Mouse (Mus musculus) thymus, postnatal 0 days (tissue): ENCODE results near the gene Pccb. TPM values are rescaled to one million over a fixed set of nuclear protein-coding genes. Genes with fewer than 3 reads are reported as not detected.

Experiments used
- DNase-seq: peaks from one replicate; pipeline ENCODE4 v3.0.0-alpha.2; 2015; ENCODE audit warnings: low spot score
- polyA plus RNA-seq: library from polyadenylated mRNA; unstranded; fragments of >200 nt; fragmentation: Nextera tagmentation; extraction: Ambion mirVana; gene quantifications from 2 replicates; pipeline ENCODE4 v1.2.1, GENCODE M21; 2015

Pccb gene
- polyA plus RNA-seq, result 13.4 and 13.9 TPM in 2 replicates

GRCm38 (mm10) chr9:101034448-101035098, at the start of gene Pccb:
Gene Pccb, minus strand, starts transcription at chr9:101034898.
- DNase-seq, result peak; percentile 99

- no peak for DNase-seq
Measured at GRCm38 (mm10) chr9:101083728-101084127, 49.0 kb upstream of the Pccb start.

GRCm38 (mm10) chr9:101080046-101080685, 45.5 kb upstream of the Pccb start:
- no peak for DNase-seq

- DNase-seq, result peak; percentile 47
Measured at GRCm38 (mm10) chr9:101078579-101078978, 43.9 kb upstream of the Pccb start.

- DNase-seq, result no peak
Measured at GRCm38 (mm10) chr9:101077486-101077885, 42.8 kb upstream of the Pccb start.

GRCm38 (mm10) chr9:101076095-101076875, 41.6 kb upstream of the Pccb start:
- DNase-seq, result peak; percentile 15

- DNase-seq, result no peak
Measured at GRCm38 (mm10) chr9:101075694-101076093, 41.0 kb upstream of the Pccb start.

GRCm38 (mm10) chr9:101075091-101075581, 40.4 kb upstream of the Pccb start:
- peak; percentile 67 for DNase-seq

- DNase-seq, result peak; percentile 89
Measured at GRCm38 (mm10) chr9:101074332-101075021, 39.8 kb upstream of the Pccb start.

GRCm38 (mm10) chr9:101073987-101074331, 39.3 kb upstream of the Pccb start, which contains the start of gene Msl2:
Gene Msl2, plus strand, starts transcription at chr9:101074101.
- no peak for DNase-seq

- DNase-seq, result peak; percentile 98
Measured at GRCm38 (mm10) chr9:101073041-101073986, 38.6 kb upstream of the Pccb start.

- no peak for DNase-seq
Measured at GRCm38 (mm10) chr9:101072506-101072905, 37.8 kb upstream of the Pccb start.

- DNase-seq, result no peak
Measured at GRCm38 (mm10) chr9:101069781-101070180, 35.1 kb upstream of the Pccb start.

- no peak for DNase-seq
Measured at GRCm38 (mm10) chr9:101065076-101065602, 30.4 kb upstream of the Pccb start.

GRCm38 (mm10) chr9:101062253-101062780, 27.6 kb upstream of the Pccb start:
- DNase-seq, result no peak

GRCm38 (mm10) chr9:101061035-101061434, 26.3 kb upstream of the Pccb start:
- peak; percentile 96 for DNase-seq

- peak; percentile 20 for DNase-seq
Measured at GRCm38 (mm10) chr9:101057156-101057555, 22.5 kb upstream of the Pccb start.

GRCm38 (mm10) chr9:101053279-101053678, 18.6 kb upstream of the Pccb start:
- DNase-seq, result no peak

GRCm38 (mm10) chr9:101052691-101053090, 18.0 kb upstream of the Pccb start:
- DNase-seq, result no peak

GRCm38 (mm10) chr9:101052007-101052406, 17.3 kb upstream of the Pccb start:
- DNase-seq, result no peak
